In genomic region chr17:31326220-31326852, GRCm38 (mm10) we compare ENCODE assay signal across 12 mouse cellular contexts. TPM values are rescaled to one million over a fixed set of nuclear protein-coding genes. Genes with fewer than 3 reads are reported as not detected.
A peak's percentile ranks its signal among the peaks of the same experiment; 100 is the strongest.
DNase-seq lines count a peak whose midpoint lies in the region; ATAC-seq and TF ChIP-seq lines count a peak whose summit lies in the region.
"Had no signal": no experiment of that assay in that cellular context is flagged by ENCODE, and none has a peak within 500 bp of the region (broad histone marks: within the 10 kb centered on the region; RNA-seq: fewer than 3 reads in every experiment).

No protein-coding gene starts in this region.

- TF ChIP-seq CTCF in forebrain, postnatal 0 days (IDR thresholded peaks at IDR 0.05; ENCODE audit: low read depth) = no peak

- H3K4me2 ChIP-seq in forebrain, postnatal 0 days (ENCODE audit: low read depth) = no peak overlapping the region
- H3K4me2 ChIP-seq in forebrain, embryonic 12.5 days = no peak overlapping the region
- H3K4me2 ChIP-seq: liver, embryonic 15.5 days had no signal

- no peak for DNase-seq in forebrain, postnatal 0 days
- DNase-seq in CD4-positive, CD25-positive, alpha-beta regulatory T cell, adult 2 months (ENCODE audit: low read depth, low spot score) = peak; percentile 47
- DNase-seq in hindbrain, embryonic 10.5 days (ENCODE audit: low spot score) = no peak
- peak; percentile 86 for DNase-seq in naive thymus-derived CD4-positive, alpha-beta T cell, adult 2 months (ENCODE audit: low read depth)
- DNase-seq in retina, postnatal 1 day = no peak
- no peak for DNase-seq in right cerebral cortex, postnatal 4 days
- DNase-seq: cerebellum, adult 9-10 months; gastrocnemius, postnatal 36 days had no signal

- H3K27me3 ChIP-seq in forebrain, postnatal 0 days (ENCODE audit: insufficient read depth, low read length) = no peaks in the 10 kb centered on the region
- no peaks in the 10 kb centered on the region for H3K27me3 ChIP-seq in forebrain, embryonic 12.5 days
- no peaks in the 10 kb centered on the region for H3K27me3 ChIP-seq in hindbrain, embryonic 10.5 days (ENCODE audit: insufficient read depth, poor library complexity, severe bottlenecking)
- H3K27me3 ChIP-seq: liver, embryonic 15.5 days had no signal

- H3K27ac ChIP-seq in forebrain, postnatal 0 days (ENCODE audit: low read depth, low read length) = peak overlapping the region; percentile 21; the same call in 1 of the 2 replicates
- no peak overlapping the region for H3K27ac ChIP-seq in forebrain, embryonic 12.5 days
- 0 out of 2 replicates have a peak overlapping the region, but pooled peaks have one; percentile 3 for H3K27ac ChIP-seq in hindbrain, embryonic 10.5 days
- H3K27ac ChIP-seq: liver, embryonic 15.5 days had no signal

- H3K9me3 ChIP-seq in forebrain, postnatal 0 days (ENCODE audit: low read length) = no peaks in the 10 kb centered on the region
- H3K9me3 ChIP-seq in forebrain, embryonic 12.5 days = no peaks in the 10 kb centered on the region
- H3K9me3 ChIP-seq in hindbrain, embryonic 10.5 days = no peaks in the 10 kb centered on the region
- H3K9me3 ChIP-seq: liver, embryonic 15.5 days had no signal

- H3K4me3 ChIP-seq in forebrain, postnatal 0 days (ENCODE audit: low read depth, low read length) = no peak overlapping the region
- H3K4me3 ChIP-seq in forebrain, embryonic 12.5 days (replicated peaks) = no peak overlapping the region
- H3K4me3 ChIP-seq in hindbrain, embryonic 10.5 days = no peak overlapping the region; the same call in 1 of the 2 replicates
- H3K4me3 ChIP-seq: liver, embryonic 15.5 days had no signal

- peaks cover 4% of the 10 kb centered on the region; the same call in 1 of the 2 replicates for H3K36me3 ChIP-seq in forebrain, postnatal 0 days (ENCODE audit: insufficient read depth)
- 0 out of 2 replicates have a peak, but pooled peaks cover 2% of the 10 kb centered on the region for H3K36me3 ChIP-seq in forebrain, embryonic 12.5 days (replicated peaks)
- peaks cover 9% of the 10 kb centered on the region; the same call in 1 of the 2 replicates for H3K36me3 ChIP-seq in hindbrain, embryonic 10.5 days
- H3K36me3 ChIP-seq: liver, embryonic 15.5 days had no signal

- H3K4me1 ChIP-seq in forebrain, postnatal 0 days (ENCODE audit: insufficient read depth) = 0 out of 2 replicates have a peak, but pooled peaks cover 6% of the 10 kb centered on the region
- H3K4me1 ChIP-seq in forebrain, embryonic 12.5 days = peaks cover 19% of the 10 kb centered on the region
- H3K4me1 ChIP-seq in hindbrain, embryonic 10.5 days (replicated peaks) = peaks cover 35% of the 10 kb centered on the region

- WGBS in forebrain, postnatal 0 days = 44% methylated on average over 9 of the region's 9 CpGs
- 46% methylated on average over 9 of the region's 9 CpGs for WGBS in forebrain, embryonic 12.5 days
- 37% methylated on average over 9 of the region's 9 CpGs for WGBS in hindbrain, embryonic 10.5 days

- no peak overlapping the region for H3K9ac ChIP-seq in forebrain, postnatal 0 days
- H3K9ac ChIP-seq in forebrain, embryonic 12.5 days = no peak overlapping the region
- H3K9ac ChIP-seq: liver, embryonic 15.5 days had no signal

- ATAC-seq in forebrain, postnatal 0 days = no peak
- ATAC-seq in forebrain, embryonic 12.5 days (ENCODE audit: low FRiP score) = no peak
- ATAC-seq in granulocyte monocyte progenitor cell, adult 5-6 weeks (replicated peaks; ENCODE audit: poor library complexity, severe bottlenecking) = no peak

RNA-seq across cellular contexts. Expression of gene Slc37a1, which starts 39.7 kb away (rescaled TPM):
- 10.0 and 15.3 TPM in 2 replicates for total RNA-seq in forebrain, postnatal 0 days (2014; rRNA removed)
- 4.7 and 6.7 TPM in 2 replicates for polyA plus RNA-seq in forebrain, postnatal 0 days (2015; fragmentation: Nextera tagmentation; extraction: Ambion mirVana)
- 9.4 and 10.7 TPM in 2 replicates for polyA plus RNA-seq in forebrain, embryonic 12.5 days (2016; fragmentation: Nextera tagmentation; extraction: Ambion mirVana)
- 9.0 and 17.3 TPM in 2 replicates for polyA plus RNA-seq in hindbrain, embryonic 10.5 days (2016; fragmentation: Nextera tagmentation; extraction: Ambion mirVana)
- total RNA-seq in granulocyte monocyte progenitor cell, adult 5-6 weeks (2014; fragmentation: Nextera tagmentation) = 6.2 and 8.0 TPM in 2 replicates
- 7.4 and 8.4 TPM in 2 replicates for total RNA-seq in granulocyte monocyte progenitor cell, adult 5-6 weeks (2017)

RNA-seq across cellular contexts. Expression of gene Rsph1, which starts 49.2 kb away (rescaled TPM):
- 2.8 and 6.0 TPM in 2 replicates for total RNA-seq in forebrain, postnatal 0 days (2014; rRNA removed)
- 6.9 and 11.3 TPM in 2 replicates for polyA plus RNA-seq in forebrain, postnatal 0 days (2015; fragmentation: Nextera tagmentation; extraction: Ambion mirVana)
- polyA plus RNA-seq in forebrain, embryonic 12.5 days (2016; fragmentation: Nextera tagmentation; extraction: Ambion mirVana) = 2.6 and 3.8 TPM in 2 replicates
- 4.1 and 7.7 TPM in 2 replicates for polyA plus RNA-seq in hindbrain, embryonic 10.5 days (2016; fragmentation: Nextera tagmentation; extraction: Ambion mirVana)
- total RNA-seq in granulocyte monocyte progenitor cell, adult 5-6 weeks (2014; fragmentation: Nextera tagmentation) = 3.6 TPM in 1 of 2 replicates, not detected in the other
- 0.88 and 1.2 TPM in 2 replicates for total RNA-seq in granulocyte monocyte progenitor cell, adult 5-6 weeks (2017)
- total RNA-seq: CH12.LX had no signal

RNA-seq across cellular contexts. Expression of gene Pde9a, which starts 59.7 kb away (rescaled TPM):
- 40.4 and 43.9 TPM in 2 replicates for total RNA-seq in forebrain, postnatal 0 days (2014; rRNA removed)
- 35.5 and 43.6 TPM in 2 replicates for polyA plus RNA-seq in forebrain, postnatal 0 days (2015; fragmentation: Nextera tagmentation; extraction: Ambion mirVana)
- polyA plus RNA-seq in forebrain, embryonic 12.5 days (2016; fragmentation: Nextera tagmentation; extraction: Ambion mirVana) = 34.7 and 36.7 TPM in 2 replicates
- 12.4 and 19.9 TPM in 2 replicates for polyA plus RNA-seq in hindbrain, embryonic 10.5 days (2016; fragmentation: Nextera tagmentation; extraction: Ambion mirVana)
- total RNA-seq in granulocyte monocyte progenitor cell, adult 5-6 weeks (2014; fragmentation: Nextera tagmentation) = 1.4 TPM in 1 of 2 replicates, not detected in the other
- total RNA-seq in granulocyte monocyte progenitor cell, adult 5-6 weeks (2017) = not detected in 2 replicates
- total RNA-seq: CH12.LX had no signal

Comparison
In these comparisons a context has a peak if more than half of its experiments do, and no peak if none do; other contexts are left out.
1. DNase-seq: peak in CD4-positive, CD25-positive, alpha-beta regulatory T cell, adult 2 months (single experiment) and naive thymus-derived CD4-positive, alpha-beta T cell, adult 2 months (single experiment); none in forebrain, postnatal 0 days (single experiment), hindbrain, embryonic 10.5 days (single experiment), retina, postnatal 1 day (single experiment) and right cerebral cortex, postnatal 4 days (single experiment).